9 mouse cellular contexts compared by ENCODE assay signal in genomic region chr17:26462634-26463170, GRCm38 (mm10). TPM values are rescaled to one million over a fixed set of nuclear protein-coding genes. Genes with fewer than 3 reads are reported as not detected.
DNase-seq lines count a peak whose midpoint lies in the region; ATAC-seq lines count a peak whose summit lies in the region.
"Had no signal": no experiment of that assay in that cellular context is flagged by ENCODE, and none has a peak within 500 bp of the region (broad histone marks: within the 10 kb centered on the region; RNA-seq: fewer than 3 reads in every experiment).

No protein-coding gene starts in this region.

- 0 out of 2 replicates have a peak, but pooled peaks cover 2% of the 10 kb centered on the region for H3K4me1 ChIP-seq in intestine, embryonic 14.5 days (replicated peaks; ENCODE audit: control insufficient read depth, insufficient read depth, low read length)
- no peaks in the 10 kb centered on the region for H3K4me1 ChIP-seq in intestine, embryonic 16.5 days (ENCODE audit: control insufficient read depth, insufficient read depth, low read length)
- H3K4me1 ChIP-seq in brown adipose tissue, adult 24 weeks (ENCODE audit: control insufficient read depth, insufficient read depth, insufficient read length, low read length) = peaks cover 17% of the 10 kb centered on the region; the same call in 1 of the 2 replicates
- H3K4me1 ChIP-seq in forebrain, embryonic 13.5 days = 0 out of 2 replicates have a peak, but pooled peaks cover 3% of the 10 kb centered on the region
- peaks cover 6% of the 10 kb centered on the region for H3K4me1 ChIP-seq in midbrain, embryonic 16.5 days (ENCODE audit: control insufficient read depth, insufficient read depth, low read length)

- H3K9ac ChIP-seq in intestine, embryonic 14.5 days (ENCODE audit: low read length) = no peak overlapping the region
- no peak overlapping the region; the same call in 1 of the 2 replicates for H3K9ac ChIP-seq in intestine, embryonic 16.5 days (ENCODE audit: low read depth, low read length)
- no peak overlapping the region for H3K9ac ChIP-seq in forebrain, embryonic 13.5 days
- H3K9ac ChIP-seq in midbrain, embryonic 16.5 days (ENCODE audit: low read depth, low read length) = no peak overlapping the region; the same call in 1 of the 2 replicates

- H3K9me3 ChIP-seq in intestine, embryonic 14.5 days (ENCODE audit: control insufficient read depth, low read length) = no peaks in the 10 kb centered on the region
- H3K9me3 ChIP-seq in intestine, embryonic 16.5 days (ENCODE audit: control insufficient read depth, low read length) = no peaks in the 10 kb centered on the region
- no peaks in the 10 kb centered on the region for H3K9me3 ChIP-seq in forebrain, embryonic 13.5 days (replicated peaks)
- no peaks in the 10 kb centered on the region for H3K9me3 ChIP-seq in midbrain, embryonic 16.5 days (replicated peaks; ENCODE audit: control insufficient read depth, low read length, poor library complexity, severe bottlenecking)

- intact Hi-C loops in heart, postnatal 36 days (cut with DNase I) = loop anchor here (1.0 to 5.0 kb wide), 3 partner anchors 175 to 425 kb away; partner anchors contain the start of gene Bnip1

- no peaks in the 10 kb centered on the region for H3K36me3 ChIP-seq in intestine, embryonic 14.5 days (ENCODE audit: control insufficient read depth, insufficient read depth, low read length)
- H3K36me3 ChIP-seq in intestine, embryonic 16.5 days (ENCODE audit: control insufficient read depth, insufficient read depth, low read length) = no peaks in the 10 kb centered on the region
- no peaks in the 10 kb centered on the region for H3K36me3 ChIP-seq in forebrain, embryonic 13.5 days (ENCODE audit: poor library complexity, severe bottlenecking)
- no peaks in the 10 kb centered on the region for H3K36me3 ChIP-seq in midbrain, embryonic 16.5 days (ENCODE audit: control insufficient read depth, insufficient read depth, low read length)

- peak; percentile 90 for DNase-seq in intestine, embryonic 14.5 days (ENCODE audit: low spot score)
- DNase-seq in heart, postnatal 36 days = peak; percentile 83 to 87
- DNase-seq in left cerebral cortex, adult 18-20 months (ENCODE audit: low spot score in 2 of 2) = peak; percentile 79 to 84
- DNase-seq in spleen, postnatal 4 days (ENCODE audit: low spot score in 2 of 2) = peak; percentile 66 to 90

- H3K27ac ChIP-seq in intestine, embryonic 14.5 days (ENCODE audit: low read depth) = no peak overlapping the region
- H3K27ac ChIP-seq in intestine, embryonic 16.5 days (ENCODE audit: low read length) = no peak overlapping the region
- peak overlapping the region; percentile 100 for H3K27ac ChIP-seq in brown adipose tissue, adult 24 weeks (replicated peaks; ENCODE audit: low read depth, low read length)
- no peak overlapping the region for H3K27ac ChIP-seq in forebrain, embryonic 13.5 days
- no peak overlapping the region for H3K27ac ChIP-seq in midbrain, embryonic 16.5 days (ENCODE audit: low read length)

- H3K27me3 ChIP-seq in intestine, embryonic 14.5 days (replicated peaks; ENCODE audit: control insufficient read depth, insufficient read depth, low read length) = no peaks in the 10 kb centered on the region
- H3K27me3 ChIP-seq in intestine, embryonic 16.5 days (replicated peaks; ENCODE audit: control insufficient read depth, insufficient read depth, low read length) = 0 out of 2 replicates have a peak, but pooled peaks cover 4% of the 10 kb centered on the region
- 0 out of 2 replicates have a peak, but pooled peaks cover 6% of the 10 kb centered on the region for H3K27me3 ChIP-seq in forebrain, embryonic 13.5 days
- peaks cover 7% of the 10 kb centered on the region; the same call in 1 of the 2 replicates for H3K27me3 ChIP-seq in midbrain, embryonic 16.5 days (ENCODE audit: control insufficient read depth, insufficient read depth, low read depth, low read length)

- no peak for ATAC-seq in intestine, embryonic 14.5 days (replicated peaks; ENCODE audit: low FRiP score, low TSS enrichment, low read depth)
- ATAC-seq in intestine, embryonic 16.5 days = no peak
- ATAC-seq in forebrain, embryonic 13.5 days = peak; percentile 50; the same call in 1 of the 2 replicates
- no peak; the same call in 1 of the 2 replicates for ATAC-seq in midbrain, embryonic 16.5 days

- 25% methylated on average over 12 of the region's 12 CpGs for WGBS in intestine, embryonic 14.5 days
- WGBS in intestine, embryonic 16.5 days = 28% methylated on average over 12 of the region's 12 CpGs
- 31% methylated on average over 12 of the region's 12 CpGs for WGBS in forebrain, embryonic 13.5 days
- 27% methylated on average over 12 of the region's 12 CpGs for WGBS in midbrain, embryonic 16.5 days

- no peak overlapping the region for H3K4me2 ChIP-seq in intestine, embryonic 14.5 days (ENCODE audit: low read length)
- H3K4me2 ChIP-seq in intestine, embryonic 16.5 days (ENCODE audit: low read depth, low read length) = no peak overlapping the region
- no peak overlapping the region for H3K4me2 ChIP-seq in forebrain, embryonic 13.5 days
- H3K4me2 ChIP-seq in midbrain, embryonic 16.5 days (ENCODE audit: low read length) = peak overlapping the region; percentile 36

- no peak overlapping the region for H3K4me3 ChIP-seq in intestine, embryonic 14.5 days (ENCODE audit: low read depth, low read length)
- H3K4me3 ChIP-seq in intestine, embryonic 16.5 days (ENCODE audit: low read length) = no peak overlapping the region
- H3K4me3 ChIP-seq in brown adipose tissue, adult 24 weeks (ENCODE audit: insufficient read depth, low read depth, low read length) = no peak overlapping the region
- no peak overlapping the region for H3K4me3 ChIP-seq in forebrain, embryonic 13.5 days
- H3K4me3 ChIP-seq in midbrain, embryonic 16.5 days (ENCODE audit: low read depth, low read length) = no peak overlapping the region
- H3K4me3 ChIP-seq: myocyte had no signal

RNA-seq across cellular contexts. Expression of gene Neurl1b, which starts 48.1 kb away (rescaled TPM):
- polyA plus RNA-seq in intestine, embryonic 14.5 days (2014; fragmentation: Nextera tagmentation; extraction: Ambion mirVana) = 2.3 and 3.1 TPM in 2 replicates
- polyA plus RNA-seq in intestine, embryonic 16.5 days (2015; fragmentation: Nextera tagmentation; extraction: Ambion mirVana) = 1.5 and 1.6 TPM in 2 replicates
- 0.99 and 1.8 TPM in 2 replicates for polyA plus RNA-seq in brown adipose tissue, adult 24 weeks (2012; ENCODE audit: insufficient read depth, insufficient read length, missing spikeins)
- polyA plus RNA-seq in forebrain, embryonic 13.5 days (2015; fragmentation: Nextera tagmentation; extraction: Ambion mirVana) = 1.2 and 1.7 TPM in 2 replicates
- 1 to 10 TPM; 5.2 to 6.3 TPM for total RNA-seq in heart, postnatal 36 days (2021)
- 10 to 100 TPM; 75.1 to 77.0 TPM for total RNA-seq in left cerebral cortex, adult 18-20 months (2021)
- polyA plus RNA-seq in midbrain, embryonic 16.5 days (2015; fragmentation: Nextera tagmentation; extraction: Ambion mirVana) = 2.0 and 2.3 TPM in 2 replicates
